Mouse (Mus musculus): ENCODE measurements around the gene Olfr1192-ps1. TPM values are rescaled to one million over a fixed set of nuclear protein-coding genes. Genes with fewer than 3 reads are reported as not detected.
"Not testable (repeated sequence)": the region's sequence is repeated elsewhere in the genome, so short reads cannot be mapped to it uniquely, and the experiment has no call there.

Olfr1192-ps1 gene
- polyA plus RNA-seq (2015; fragmentation: Nextera tagmentation; extraction: Ambion mirVana), result 0.02 TPM in 1 of 2 replicates, not detected in the other

GRCm38 (mm10) chr2:88648209-88648608, at the start of gene Olfr1192-ps1:
Olfr1192-ps1 (plus strand) TSS chr2:88648509.
- ATAC-seq (ENCODE audit: low FRiP score, low TSS enrichment) (no peak), DNase-seq (ENCODE audit: low spot score) (no peak)
- H3K9ac ChIP-seq (ENCODE audit: low read length), result no peak within 1 kb of the TSS
- H3K4me2 ChIP-seq (replicated peaks; ENCODE audit: low read depth), result no peak within 1 kb of the TSS
- H3K27ac ChIP-seq (replicated peaks), result no peak within 1 kb of the TSS
- WGBS, result 29% methylated on average over 1 of the region's 1 CpGs
- H3K4me3 ChIP-seq (ENCODE audit: low read depth, low read length), result no peak within 1 kb of the TSS
- no peaks in the 10 kb centered on the region for H3K36me3 ChIP-seq (ENCODE audit: control insufficient read depth, insufficient read depth, low read length)
- H3K27me3 ChIP-seq (ENCODE audit: control insufficient read depth, insufficient read depth, low read length), result no peaks in the 10 kb centered on the region
- TF ChIP-seq CTCF (IDR thresholded peaks at IDR 0.05; ENCODE audit: low read depth) (no peak), EP300 (optimal IDR thresholded peaks at IDR 0.05) (no peak)
- H3K9me3 ChIP-seq (ENCODE audit: control insufficient read depth, low read length), result no peaks in the 10 kb centered on the region
- no peaks in the 10 kb centered on the region for H3K4me1 ChIP-seq (replicated peaks; ENCODE audit: control insufficient read depth, insufficient read depth)

- 88% methylated on average over 1 of the region's 1 CpGs for whole genome bisulfite sequencing
- not testable (repeated sequence) for H3K9ac ChIP-seq (ENCODE audit: low read length); H3K27me3 ChIP-seq (ENCODE audit: control insufficient read depth, insufficient read depth, low read length); ATAC-seq (ENCODE audit: low FRiP score, low TSS enrichment); H3K36me3 ChIP-seq (ENCODE audit: control insufficient read depth, insufficient read depth, low read length); DNase-seq (ENCODE audit: low spot score); H3K27ac ChIP-seq (replicated peaks); H3K4me1 ChIP-seq (replicated peaks; ENCODE audit: control insufficient read depth, insufficient read depth); H3K4me2 ChIP-seq (replicated peaks; ENCODE audit: low read depth); H3K9me3 ChIP-seq (ENCODE audit: control insufficient read depth, low read length); H3K4me3 ChIP-seq (ENCODE audit: low read depth, low read length)
Observed at GRCm38 (mm10) chr2:88640242-88640641, 8.1 kb upstream of the Olfr1192-ps1 start, which contains the start of gene Olfr1191-ps1. Olfr1191-ps1 (plus strand) TSS chr2:88640542.

- not testable (repeated sequence) for H3K27me3 ChIP-seq (ENCODE audit: control insufficient read depth, insufficient read depth, low read length); H3K4me3 ChIP-seq (ENCODE audit: low read depth, low read length); H3K27ac ChIP-seq (replicated peaks); H3K4me2 ChIP-seq (replicated peaks; ENCODE audit: low read depth); H3K9me3 ChIP-seq (ENCODE audit: control insufficient read depth, low read length); DNase-seq (ENCODE audit: low spot score); ATAC-seq (ENCODE audit: low FRiP score, low TSS enrichment); H3K36me3 ChIP-seq (ENCODE audit: control insufficient read depth, insufficient read depth, low read length); H3K9ac ChIP-seq (ENCODE audit: low read length); H3K4me1 ChIP-seq (replicated peaks; ENCODE audit: control insufficient read depth, insufficient read depth)
Observed at GRCm38 (mm10) chr2:88675328-88675727, 27.0 kb downstream of the Olfr1192-ps1 start, which contains the start of gene Olfr1193. Olfr1193 (plus strand) TSS chr2:88675628.

GRCm38 (mm10) chr2:88689087-88689486, 40.8 kb downstream of the Olfr1192-ps1 start, which contains the start of gene Olfr1195:
Olfr1195 (minus strand) TSS chr2:88689187.
- Histone ChIP-seq H3K4me3 (ENCODE audit: low read depth, low read length) (no peak within 1 kb of the TSS), H3K9me3 (ENCODE audit: control insufficient read depth, low read length) (no peaks in the 10 kb centered on the region), H3K4me2 (replicated peaks; ENCODE audit: low read depth) (no peak within 1 kb of the TSS), H3K27ac (replicated peaks) (no peak within 1 kb of the TSS), H3K36me3 (ENCODE audit: control insufficient read depth, insufficient read depth, low read length) (no peaks in the 10 kb centered on the region), H3K27me3 (ENCODE audit: control insufficient read depth, insufficient read depth, low read length) (no peaks in the 10 kb centered on the region), H3K9ac (ENCODE audit: low read length) (no peak within 1 kb of the TSS), H3K4me1 (replicated peaks; ENCODE audit: control insufficient read depth, insufficient read depth) (no peaks in the 10 kb centered on the region)
- ATAC-seq (ENCODE audit: low FRiP score, low TSS enrichment), result no peak
- no peak for DNase-seq (ENCODE audit: low spot score)
- TF ChIP-seq CTCF (IDR thresholded peaks at IDR 0.05; ENCODE audit: low read depth) (no peak), EP300 (optimal IDR thresholded peaks at IDR 0.05) (no peak)

- Histone ChIP-seq H3K9me3 (ENCODE audit: control insufficient read depth, low read length) (no peaks in the 10 kb centered on the region), H3K27ac (replicated peaks) (no peak within 1 kb of the TSS), H3K4me2 (replicated peaks; ENCODE audit: low read depth) (no peak within 1 kb of the TSS), H3K9ac (ENCODE audit: low read length) (no peak within 1 kb of the TSS), H3K27me3 (ENCODE audit: control insufficient read depth, insufficient read depth, low read length) (no peaks in the 10 kb centered on the region), H3K4me3 (ENCODE audit: low read depth, low read length) (no peak within 1 kb of the TSS), H3K36me3 (ENCODE audit: control insufficient read depth, insufficient read depth, low read length) (no peaks in the 10 kb centered on the region), H3K4me1 (replicated peaks; ENCODE audit: control insufficient read depth, insufficient read depth) (no peaks in the 10 kb centered on the region)
- ATAC-seq (ENCODE audit: low FRiP score, low TSS enrichment) (no peak), DNase-seq (ENCODE audit: low spot score) (no peak)
- TF ChIP-seq CTCF (IDR thresholded peaks at IDR 0.05; ENCODE audit: low read depth) (no peak), EP300 (optimal IDR thresholded peaks at IDR 0.05) (no peak)
- 80% methylated on average over 2 of the region's 2 CpGs for WGBS
Observed at GRCm38 (mm10) chr2:88704497-88704896, 56.2 kb downstream of the Olfr1192-ps1 start, which contains the start of gene Olfr1196. Olfr1196 (minus strand) TSS chr2:88704597.

Other genes starting within 250 kb of the Olfr1192-ps1 start
- not detected in 2 replicates for gene Olfr1179, start 242.1 kb upstream of the Olfr1192-ps1 start, polyA plus RNA-seq (2015; fragmentation: Nextera tagmentation; extraction: Ambion mirVana)
- not detected in 2 replicates for gene Olfr1180, start 229.4 kb upstream of the Olfr1192-ps1 start, polyA plus RNA-seq (2015; fragmentation: Nextera tagmentation; extraction: Ambion mirVana)
- gene Olfr1181, start 222.3 kb upstream of the Olfr1192-ps1 start, polyA plus RNA-seq (2015; fragmentation: Nextera tagmentation; extraction: Ambion mirVana), result not detected in 2 replicates
- not detected in 2 replicates for gene Gm13757, start 199.4 kb upstream of the Olfr1192-ps1 start, polyA plus RNA-seq (2015; fragmentation: Nextera tagmentation; extraction: Ambion mirVana)
- gene Olfr1183, start 193.6 kb upstream of the Olfr1192-ps1 start, polyA plus RNA-seq (2015; fragmentation: Nextera tagmentation; extraction: Ambion mirVana), result not detected in 2 replicates
- not detected in 2 replicates for gene Olfr1184, start 164.9 kb upstream of the Olfr1192-ps1 start, polyA plus RNA-seq (2015; fragmentation: Nextera tagmentation; extraction: Ambion mirVana)
- 0.02 TPM in 1 of 2 replicates, not detected in the other for gene Olfr1185-ps1, start 155.2 kb upstream of the Olfr1192-ps1 start, polyA plus RNA-seq (2015; fragmentation: Nextera tagmentation; extraction: Ambion mirVana)
- not detected in 2 replicates for gene Olfr1186, start 130.0 kb upstream of the Olfr1192-ps1 start, polyA plus RNA-seq (2015; fragmentation: Nextera tagmentation; extraction: Ambion mirVana)
- not detected in 2 replicates for gene Olfr1188, start 91.6 kb upstream of the Olfr1192-ps1 start, polyA plus RNA-seq (2015; fragmentation: Nextera tagmentation; extraction: Ambion mirVana)
- not detected in 2 replicates for gene Olfr1189, start 62.1 kb upstream of the Olfr1192-ps1 start, polyA plus RNA-seq (2015; fragmentation: Nextera tagmentation; extraction: Ambion mirVana)
- gene Olfr1191-ps1, start 8.0 kb upstream of the Olfr1192-ps1 start, polyA plus RNA-seq (2015; fragmentation: Nextera tagmentation; extraction: Ambion mirVana), result not detected in 2 replicates
- gene Olfr1193, start 27.1 kb downstream of the Olfr1192-ps1 start, polyA plus RNA-seq (2015; fragmentation: Nextera tagmentation; extraction: Ambion mirVana), result not detected in 2 replicates
- 0.04 TPM in 1 of 2 replicates, not detected in the other for gene Olfr1195, start 40.7 kb downstream of the Olfr1192-ps1 start, polyA plus RNA-seq (2015; fragmentation: Nextera tagmentation; extraction: Ambion mirVana)
- not detected in 2 replicates for gene Olfr1196, start 56.1 kb downstream of the Olfr1192-ps1 start, polyA plus RNA-seq (2015; fragmentation: Nextera tagmentation; extraction: Ambion mirVana)
- not detected in 2 replicates for gene Olfr1197, start 83.9 kb downstream of the Olfr1192-ps1 start, polyA plus RNA-seq (2015; fragmentation: Nextera tagmentation; extraction: Ambion mirVana)
- gene Olfr1198, start 102.9 kb downstream of the Olfr1192-ps1 start, polyA plus RNA-seq (2015; fragmentation: Nextera tagmentation; extraction: Ambion mirVana), result not detected in 2 replicates
- gene Olfr1199, start 112.0 kb downstream of the Olfr1192-ps1 start, polyA plus RNA-seq (2015; fragmentation: Nextera tagmentation; extraction: Ambion mirVana), result not detected in 2 replicates
- gene Olfr1200, start 122.0 kb downstream of the Olfr1192-ps1 start, polyA plus RNA-seq (2015; fragmentation: Nextera tagmentation; extraction: Ambion mirVana), result not detected in 2 replicates
- not detected in 2 replicates for gene Olfr1201, start 144.5 kb downstream of the Olfr1192-ps1 start, polyA plus RNA-seq (2015; fragmentation: Nextera tagmentation; extraction: Ambion mirVana)
- 0.04 TPM in 1 of 2 replicates, not detected in the other for gene Olfr1202, start 166.0 kb downstream of the Olfr1192-ps1 start, polyA plus RNA-seq (2015; fragmentation: Nextera tagmentation; extraction: Ambion mirVana)
- gene Olfr1205, start 181.2 kb downstream of the Olfr1192-ps1 start, polyA plus RNA-seq (2015; fragmentation: Nextera tagmentation; extraction: Ambion mirVana), result 0.05 TPM in 1 of 2 replicates, not detected in the other
- gene Olfr1204, start 200.8 kb downstream of the Olfr1192-ps1 start, polyA plus RNA-seq (2015; fragmentation: Nextera tagmentation; extraction: Ambion mirVana), result not detected in 2 replicates
- not detected in 2 replicates for gene Olfr1206, start 214.7 kb downstream of the Olfr1192-ps1 start, polyA plus RNA-seq (2015; fragmentation: Nextera tagmentation; extraction: Ambion mirVana)